Mouse (Mus musculus): ENCODE results near the gene Ccdc157.

DNA sequence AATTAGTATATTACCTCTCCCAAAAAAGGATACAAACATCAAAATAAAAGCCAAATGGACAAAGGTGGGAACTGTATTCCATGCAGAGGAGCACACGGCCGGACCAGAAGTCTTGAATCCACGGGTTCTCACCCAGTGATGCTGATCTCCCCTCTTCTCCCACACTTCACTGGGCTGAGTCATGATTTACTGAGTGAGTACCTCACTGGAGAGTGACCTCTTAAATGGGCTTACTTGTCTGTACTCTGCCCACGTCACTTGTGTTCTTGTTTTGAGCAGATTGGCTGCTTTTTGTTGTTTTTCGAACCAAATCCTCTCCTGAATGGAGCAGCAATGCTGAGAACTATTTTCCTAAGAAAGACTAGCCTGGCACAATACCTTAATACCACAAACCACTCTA lies 55.1 kb downstream of the Ccdc157 start:
- TF ChIP-seq EP300 (IDR thresholded peaks at IDR 0.05; ENCODE audit: low read depth) (no peak), CTCF (IDR thresholded peaks at IDR 0.05; ENCODE audit: low read depth) (no peak)
